Mouse (Mus musculus): ENCODE results near the gene Fam13a. TPM values are rescaled to one million over a fixed set of nuclear protein-coding genes. Genes with fewer than 3 reads are reported as not detected.

Gene Fam13a
- polyA plus RNA-seq, 2 experiments: 2.7 to 5.7 TPM

DNA sequence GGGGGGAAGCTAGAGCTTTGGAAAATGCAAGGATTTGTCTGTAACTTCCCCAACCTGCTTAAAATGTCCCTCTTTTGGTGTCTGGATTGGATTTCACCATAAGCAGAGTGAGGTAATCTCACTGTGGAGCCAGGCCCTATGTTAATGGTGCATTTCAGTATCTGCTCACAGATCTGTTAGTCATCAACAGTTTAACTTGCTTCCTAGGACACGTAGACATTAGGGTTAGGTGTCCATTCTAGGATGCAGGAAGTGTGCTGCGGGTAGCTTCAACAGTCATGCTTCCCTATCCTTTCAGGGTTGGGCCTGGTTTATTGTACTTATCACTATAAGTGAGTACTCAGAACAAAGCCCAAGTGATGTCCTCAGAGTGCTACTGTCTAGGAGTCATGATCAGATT is 4.5 kb upstream of the Fam13a start:
- no peaks in the 10 kb centered on the region for H3K9me3 ChIP-seq (ENCODE audit: control insufficient read depth, low read length)
- DNase-seq (ENCODE audit: low spot score): no peak
- H3K9ac ChIP-seq (ENCODE audit: low read depth, low read length, severe bottlenecking): no peak overlapping the region
- no peaks in the 10 kb centered on the region for H3K27me3 ChIP-seq (ENCODE audit: control insufficient read depth, insufficient read depth, low read length)
- ATAC-seq (ENCODE audit: low FRiP score, low read depth): no peak
- 81% methylated on average over 2 of the region's 2 CpGs for WGBS
- no peak overlapping the region for H3K4me2 ChIP-seq (replicated peaks; ENCODE audit: low read depth, low read length, severe bottlenecking)
- no peak for TF ChIP-seq POLR2A (IDR thresholded peaks at IDR 0.05; ENCODE audit: borderline replicate concordance, extremely low read depth, insufficient read depth, insufficient read length)
- H3K36me3 ChIP-seq (ENCODE audit: control insufficient read depth, insufficient read depth, low read length): no peaks in the 10 kb centered on the region
- H3K4me3 ChIP-seq (replicated peaks; ENCODE audit: low read length): no peak overlapping the region
- H3K27ac ChIP-seq (replicated peaks; ENCODE audit: low read depth, low read length): no peak overlapping the region
- H3K4me1 ChIP-seq (ENCODE audit: control insufficient read depth, insufficient read depth, low read length): no peaks in the 10 kb centered on the region

DNA sequence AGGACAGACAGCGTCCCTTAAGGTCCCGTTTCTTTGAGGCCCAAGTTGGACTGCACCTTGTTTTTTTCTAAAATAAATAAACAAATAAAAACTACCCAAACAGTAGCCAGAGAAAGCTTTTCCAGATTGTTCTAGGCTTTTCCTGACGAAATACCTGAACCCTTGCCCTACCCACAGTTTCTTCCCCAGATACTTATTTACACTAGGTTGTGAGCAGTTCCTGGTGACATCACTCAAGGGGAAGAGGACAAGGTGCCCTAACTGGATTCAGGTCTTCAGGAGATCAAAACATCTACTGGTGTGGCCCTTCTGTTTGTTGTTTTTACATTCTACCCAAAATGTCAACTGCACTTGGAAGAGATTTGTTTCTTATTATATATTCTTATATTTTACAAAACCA is 457 bp upstream of the Fam13a start:
- peak overlapping the region; percentile 53 for H3K4me2 ChIP-seq (replicated peaks; ENCODE audit: low read depth, low read length, severe bottlenecking)
- H3K9me3 ChIP-seq (ENCODE audit: control insufficient read depth, low read length): no peaks in the 10 kb centered on the region
- no peak overlapping the region for H3K9ac ChIP-seq (ENCODE audit: low read depth, low read length, severe bottlenecking)
- DNase-seq (ENCODE audit: low spot score): no peak
- WGBS: 21% methylated on average over 3 of the region's 3 CpGs
- no peak overlapping the region for H3K27ac ChIP-seq (replicated peaks; ENCODE audit: low read depth, low read length)
- TF ChIP-seq POLR2A (IDR thresholded peaks at IDR 0.05; ENCODE audit: borderline replicate concordance, extremely low read depth, insufficient read depth, insufficient read length): no peak
- ATAC-seq (ENCODE audit: low FRiP score, low read depth): no peak
- peak overlapping the region; percentile 50 for H3K4me3 ChIP-seq (replicated peaks; ENCODE audit: low read length)
- no peaks in the 10 kb centered on the region for H3K27me3 ChIP-seq (ENCODE audit: control insufficient read depth, insufficient read depth, low read length)
- no peaks in the 10 kb centered on the region for H3K4me1 ChIP-seq (ENCODE audit: control insufficient read depth, insufficient read depth, low read length)
- H3K36me3 ChIP-seq (ENCODE audit: control insufficient read depth, insufficient read depth, low read length): no peaks in the 10 kb centered on the region

DNA sequence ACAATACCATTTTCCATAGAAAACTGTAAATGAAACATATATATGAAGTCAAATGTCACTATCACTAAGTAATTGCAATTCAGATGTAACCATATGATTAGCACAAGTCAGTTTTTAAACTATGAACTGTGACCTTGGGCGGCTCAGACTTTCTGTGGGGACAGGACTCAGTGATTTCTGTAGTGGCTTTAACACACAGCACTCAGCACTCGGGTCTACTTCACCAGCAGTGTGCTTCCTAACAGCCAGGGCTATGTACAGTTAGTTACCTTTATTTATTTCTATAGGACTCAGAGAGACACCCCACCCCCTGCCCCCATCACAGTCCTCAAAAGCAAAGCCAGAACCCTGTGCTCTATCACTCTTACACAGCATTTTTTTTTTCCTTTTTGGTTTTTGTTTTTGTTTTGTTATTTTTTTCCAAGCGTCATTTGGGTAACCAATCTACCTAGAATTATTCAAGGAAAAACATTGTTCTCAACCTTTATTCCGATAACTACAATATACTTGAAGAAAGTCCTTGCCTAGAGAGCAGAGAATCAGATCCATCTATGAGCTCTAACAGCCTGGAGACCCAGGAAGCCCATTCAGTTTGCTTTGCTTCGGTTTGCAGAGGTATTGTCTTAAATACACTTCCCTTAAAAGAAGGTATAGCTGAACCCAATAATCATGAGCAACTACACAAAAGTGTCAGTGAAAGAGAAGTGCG is 740 bp downstream of the Fam13a start:
- Histone ChIP-seq H3K9ac (ENCODE audit: low read depth, low read length, severe bottlenecking) (peak overlapping the region; percentile 48), H3K4me3 (replicated peaks; ENCODE audit: low read length) (peak overlapping the region; percentile 50), H3K9me3 (ENCODE audit: control insufficient read depth, low read length) (no peaks in the 10 kb centered on the region), H3K4me1 (ENCODE audit: control insufficient read depth, insufficient read depth, low read length) (no peaks in the 10 kb centered on the region), H3K36me3 (ENCODE audit: control insufficient read depth, insufficient read depth, low read length) (no peaks in the 10 kb centered on the region), H3K27me3 (ENCODE audit: control insufficient read depth, insufficient read depth, low read length) (no peaks in the 10 kb centered on the region), H3K27ac (replicated peaks; ENCODE audit: low read depth, low read length) (0 out of 2 replicates have a peak overlapping the region, but pooled peaks have one; percentile 41), H3K4me2 (replicated peaks; ENCODE audit: low read depth, low read length, severe bottlenecking) (peak overlapping the region; percentile 53)
- no peak for TF ChIP-seq POLR2A (IDR thresholded peaks at IDR 0.05; ENCODE audit: borderline replicate concordance, extremely low read depth, insufficient read depth, insufficient read length)
- 50% methylated on average over 6 of the region's 6 CpGs for WGBS
- no peak for DNase-seq (ENCODE audit: low spot score)
- ATAC-seq (ENCODE audit: low FRiP score, low read depth): no peak

- Histone ChIP-seq H3K4me1 (ENCODE audit: control insufficient read depth, insufficient read depth, low read length) (no peaks in the 10 kb centered on the region), H3K36me3 (ENCODE audit: control insufficient read depth, insufficient read depth, low read length) (no peaks in the 10 kb centered on the region), H3K27me3 (ENCODE audit: control insufficient read depth, insufficient read depth, low read length) (no peaks in the 10 kb centered on the region), H3K27ac (replicated peaks; ENCODE audit: low read depth, low read length) (no peak overlapping the region), H3K9ac (ENCODE audit: low read depth, low read length, severe bottlenecking) (no peak overlapping the region), H3K9me3 (ENCODE audit: control insufficient read depth, low read length) (no peaks in the 10 kb centered on the region), H3K4me3 (replicated peaks; ENCODE audit: low read length) (no peak overlapping the region), H3K4me2 (replicated peaks; ENCODE audit: low read depth, low read length, severe bottlenecking) (no peak overlapping the region)
- DNase-seq (ENCODE audit: low spot score): no peak
- 76% methylated on average over 2 of the region's 2 CpGs for WGBS
- ATAC-seq (ENCODE audit: low FRiP score, low read depth): no peak
- no peak for TF ChIP-seq POLR2A (IDR thresholded peaks at IDR 0.05; ENCODE audit: borderline replicate concordance, extremely low read depth, insufficient read depth, insufficient read length)
Observed at GRCm38 (mm10) chr6:59022621-59023020, 1.7 kb downstream of the Fam13a start.

DNA sequence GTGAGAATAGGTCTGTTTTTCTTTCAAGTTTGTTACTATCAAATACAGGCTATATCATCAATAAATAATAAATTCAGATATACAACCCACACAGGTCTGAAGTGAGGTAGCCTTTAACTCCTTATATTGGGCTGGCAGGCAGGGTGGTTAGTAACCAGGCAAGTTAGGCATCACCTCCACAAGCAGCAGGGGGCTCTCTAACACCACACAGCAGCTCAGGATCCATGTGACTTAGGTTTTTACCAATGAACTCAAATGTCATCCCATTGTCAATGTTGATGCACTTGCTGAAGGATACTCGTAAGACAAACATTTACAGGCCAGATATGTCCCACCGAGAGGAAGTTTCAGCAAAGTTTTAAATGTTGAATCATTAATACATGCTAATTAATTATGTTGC is 4.0 kb downstream of the Fam13a start:
- H3K36me3 ChIP-seq (ENCODE audit: control insufficient read depth, insufficient read depth, low read length): no peaks in the 10 kb centered on the region
- no peak overlapping the region for H3K27ac ChIP-seq (replicated peaks; ENCODE audit: low read depth, low read length)
- no peaks in the 10 kb centered on the region for H3K27me3 ChIP-seq (ENCODE audit: control insufficient read depth, insufficient read depth, low read length)
- no peak overlapping the region for H3K4me3 ChIP-seq (replicated peaks; ENCODE audit: low read length)
- no peaks in the 10 kb centered on the region for H3K4me1 ChIP-seq (ENCODE audit: control insufficient read depth, insufficient read depth, low read length)
- H3K9ac ChIP-seq (ENCODE audit: low read depth, low read length, severe bottlenecking): no peak overlapping the region
- peak; percentile 20 for DNase-seq (ENCODE audit: low spot score)
- TF ChIP-seq POLR2A (IDR thresholded peaks at IDR 0.05; ENCODE audit: borderline replicate concordance, extremely low read depth, insufficient read depth, insufficient read length): no peak
- no peak for ATAC-seq (ENCODE audit: low FRiP score, low read depth)
- no peak overlapping the region for H3K4me2 ChIP-seq (replicated peaks; ENCODE audit: low read depth, low read length, severe bottlenecking)
- H3K9me3 ChIP-seq (ENCODE audit: control insufficient read depth, low read length): no peaks in the 10 kb centered on the region
- 80% methylated on average over 2 of the region's 2 CpGs for WGBS
